Mouse (Mus musculus) liver, adult 2 months (tissue): ENCODE results near the gene Gm5142.

Experiments used
- CTCF ChIP-seq: fragments of 200-500 bp; IDR thresholded peaks from 2 replicates; pipeline ENCODE4 v1.5.1; 2011; ENCODE audit warnings: low read depth, low read length, control low read depth
- POLR2A ChIP-seq: fragments of 200-500 bp; IDR thresholded peaks from 2 replicates; pipeline ENCODE4 v1.6.1; 2011; ENCODE audit warnings: low read length, control low read depth; ENCODE audit not compliant: insufficient read depth; ENCODE audit errors: extremely low read depth

GRCm38 (mm10) chr14:59201604-59202215, 23.2 kb upstream of the Gm5142 start:
- TF ChIP-seq POLR2A: no peak
- TF ChIP-seq CTCF: no peak
